Mouse (Mus musculus) gastrocnemius, postnatal 25 days (tissue): ENCODE results near the gene Gm8127. TPM values are rescaled to one million over a fixed set of nuclear protein-coding genes. Genes with fewer than 3 reads are reported as not detected.
"Not testable (repeated sequence)": the region's sequence is repeated elsewhere in the genome, so short reads cannot be mapped to it uniquely, and the experiment has no call there.

Source experiments
- DNase-seq: peaks from one replicate; pipeline ENCODE4 v3.0.0; 2022
- long read RNA-seq, 2 experiments: library from polyadenylated mRNA; stranded (forward); transcript quantifications; one replicate each; pipeline ENCODE4 v2.0.0; 2021
- total RNA-seq, 2 experiments: library from RNA; stranded (reverse); gene quantifications; 1 replicate in 1 of 2; 2 replicates in 1 of 2; pipeline ENCODE4 v1.2.3; 2021

Gm8127 gene
- total RNA-seq = not detected
- long read RNA-seq, experiment 1 = 0 reads
- long read RNA-seq, experiment 2 = 0 reads

DNA sequence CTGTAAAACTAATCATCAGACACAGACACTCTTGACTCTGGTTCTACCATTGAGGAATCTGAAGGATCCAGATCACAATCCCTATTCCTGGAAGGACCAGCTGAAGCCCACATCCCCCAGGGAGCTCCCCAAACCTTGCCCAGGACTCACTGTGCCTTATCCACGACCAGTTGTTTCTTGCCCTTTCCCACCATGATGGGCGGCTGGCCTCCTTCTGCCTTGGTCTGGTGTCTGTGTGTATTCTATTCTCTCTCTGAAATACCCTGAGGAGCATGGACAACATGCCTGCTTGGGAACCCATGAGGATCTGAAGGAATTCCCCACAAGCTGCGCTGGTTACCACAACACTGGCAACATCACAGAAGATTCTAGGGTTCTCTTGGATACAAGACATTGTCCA, at the start of gene Gm8127:
Gene Gm8127 (minus strand): TSS at position 330 of the 400 bp plus-strand sequence.
- DNase-seq = not testable (repeated sequence)

DNA sequence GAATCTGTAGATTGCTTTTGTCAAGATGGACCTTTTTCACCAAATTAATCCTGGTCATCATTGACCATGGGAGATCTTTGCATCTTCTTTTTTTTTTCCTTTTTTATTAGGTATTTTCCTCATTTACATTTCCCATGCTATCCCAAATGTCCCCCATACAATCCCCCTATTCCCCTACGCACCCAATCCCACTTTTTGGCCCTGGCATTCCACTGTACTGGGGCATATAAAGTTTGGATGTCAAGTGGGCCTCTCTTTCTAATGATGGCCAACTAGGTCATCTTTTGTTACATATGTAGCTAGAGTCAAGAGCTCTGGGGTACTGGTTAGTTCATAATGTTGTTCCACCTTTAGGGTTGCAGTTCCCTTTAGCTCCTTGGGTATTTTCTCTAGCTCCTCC, 44.0 kb upstream of the Gm8127 start:
- DNase-seq = not testable (repeated sequence)

DNA sequence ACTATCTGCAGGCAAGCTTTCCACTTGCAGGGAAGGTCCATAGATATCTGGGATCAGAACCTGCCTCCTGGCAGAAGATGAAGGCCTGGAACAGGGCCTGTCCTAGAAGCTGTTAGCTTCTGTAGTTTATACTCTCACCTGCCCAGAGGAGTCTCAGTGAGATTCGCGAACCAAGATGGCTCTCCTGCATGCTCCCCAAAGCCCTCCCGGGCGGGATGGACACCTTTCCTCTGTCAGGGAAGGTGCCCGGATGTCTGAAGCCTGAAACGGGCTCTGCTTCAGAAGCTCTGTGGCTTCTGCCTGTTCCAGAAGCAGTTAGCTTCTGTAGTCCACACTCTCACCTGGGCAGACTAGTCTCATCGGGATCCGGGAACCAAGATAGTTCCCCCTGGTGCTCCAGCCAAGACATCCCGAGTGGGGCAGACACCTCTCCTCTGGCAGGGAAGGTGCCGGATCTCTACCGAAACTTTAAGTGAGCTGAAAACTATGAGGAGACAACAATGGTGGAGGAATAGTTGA, 37.8 kb upstream of the Gm8127 start:
- DNase-seq = not testable (repeated sequence)

DNA sequence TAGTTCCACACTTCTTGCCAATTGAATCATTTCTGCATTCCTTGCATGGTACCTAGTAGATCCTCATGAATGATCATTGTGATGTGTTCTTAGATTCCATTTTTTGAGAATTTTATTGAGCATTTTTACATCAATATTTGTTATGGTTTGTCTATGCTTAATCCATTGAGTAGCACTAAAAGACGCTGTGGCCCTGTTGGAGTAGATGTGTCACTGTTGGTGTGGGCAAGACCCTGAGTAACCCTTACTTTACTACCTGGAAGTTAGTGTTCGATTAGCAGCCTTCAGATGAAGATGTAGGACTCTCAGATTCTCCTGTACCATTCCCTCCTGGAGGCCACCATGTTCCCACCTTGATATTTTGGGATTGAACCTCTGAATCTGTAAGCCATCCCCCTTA, 35.0 kb upstream of the Gm8127 start:
- peak; percentile 6 for DNase-seq

DNA sequence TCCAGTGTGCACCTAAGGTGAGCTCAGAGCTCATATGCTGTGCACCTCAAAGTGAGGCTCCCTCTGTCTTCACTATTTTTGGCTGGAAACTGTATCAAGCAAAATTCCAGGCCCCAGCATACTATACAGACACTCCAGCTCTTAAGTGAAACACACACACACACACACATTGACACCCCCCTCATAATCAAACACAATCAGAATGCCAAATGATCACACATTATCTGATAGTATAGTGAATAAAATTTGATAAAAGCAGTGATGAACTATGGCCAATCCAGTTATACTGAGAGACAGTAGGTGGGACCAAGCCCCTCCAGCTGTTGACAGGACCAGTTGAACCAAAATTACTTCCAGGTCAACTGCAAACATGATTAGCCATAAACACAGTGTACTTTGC, 25.9 kb upstream of the Gm8127 start:
- not testable (repeated sequence) for DNase-seq

DNA sequence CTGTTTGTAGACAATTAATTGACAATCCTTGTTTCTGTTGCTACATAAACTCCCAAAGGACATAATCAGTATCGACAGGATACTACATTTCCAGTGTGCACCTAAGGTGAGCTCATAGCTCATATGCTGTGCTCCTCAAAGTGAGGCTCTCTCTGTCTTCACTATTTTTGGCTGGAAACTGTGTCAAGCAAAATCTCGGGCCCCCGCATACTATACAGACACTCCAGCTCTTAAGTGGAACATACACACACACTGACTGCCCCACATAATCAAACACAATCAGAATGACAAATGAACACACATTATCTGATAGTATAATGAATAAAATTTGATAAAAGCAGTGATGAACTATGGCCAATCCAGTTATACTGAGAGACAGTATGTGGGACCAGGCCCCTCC, 15.0 kb downstream of the Gm8127 start:
- DNase-seq = peak; percentile 11

DNA sequence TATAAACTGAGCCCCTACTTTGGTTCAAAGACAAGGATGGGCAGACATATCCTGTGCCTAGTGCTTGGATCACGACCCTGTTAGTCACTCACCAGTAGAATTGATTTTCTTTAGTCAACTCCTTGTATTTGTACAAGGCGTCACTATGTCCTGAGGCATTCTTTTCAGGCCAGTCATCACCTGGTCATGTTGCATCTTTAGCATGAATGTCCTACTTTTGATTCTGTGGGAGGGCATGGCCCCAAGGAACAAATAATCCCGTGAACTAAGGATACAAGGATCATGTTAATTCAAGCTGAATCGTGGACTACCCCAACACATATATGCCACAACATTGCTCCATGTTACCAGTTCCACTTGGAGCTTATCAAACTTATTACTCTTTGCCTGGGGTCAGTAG, 15.5 kb downstream of the Gm8127 start:
- not testable (repeated sequence) for DNase-seq

DNA sequence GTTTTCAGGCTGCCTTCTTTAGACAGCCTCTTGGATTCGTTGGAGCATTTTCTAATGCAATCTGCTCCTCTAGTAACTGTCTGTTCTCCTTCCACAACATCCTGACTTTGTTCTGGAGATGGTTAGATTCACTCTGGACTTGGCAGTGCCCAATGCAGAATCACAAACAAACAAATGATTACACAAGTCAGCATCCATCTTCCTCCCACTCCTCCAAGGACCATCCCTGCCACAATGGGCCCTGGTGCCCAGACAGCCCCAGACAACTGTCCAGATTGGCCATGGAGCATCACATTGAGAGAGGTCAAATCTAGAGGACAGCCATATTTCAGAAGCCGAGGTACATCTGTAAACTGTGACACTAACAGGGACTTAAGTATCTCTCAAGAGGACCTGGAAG, 16.2 kb downstream of the Gm8127 start:
- DNase-seq = peak; percentile 13

DNA sequence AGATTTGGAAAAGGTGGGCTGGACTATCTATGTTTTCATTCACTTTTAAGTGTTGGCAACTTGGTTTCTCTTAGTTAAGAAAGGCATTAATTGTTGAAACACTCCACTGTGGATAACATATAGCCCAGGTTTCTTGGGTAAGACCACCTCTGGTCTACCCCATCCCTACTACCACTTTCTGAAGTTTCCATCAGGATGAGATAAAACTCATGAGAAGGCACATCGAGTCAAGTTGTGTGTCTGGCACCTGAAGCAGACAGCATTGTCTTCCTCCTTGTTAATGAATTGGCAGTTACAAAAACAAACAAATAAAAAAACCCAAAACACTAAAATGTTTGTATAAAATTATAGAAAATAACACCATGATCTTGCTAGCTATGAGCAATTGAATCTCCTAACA, 17.9 kb downstream of the Gm8127 start:
- DNase-seq = peak; percentile 9

DNA sequence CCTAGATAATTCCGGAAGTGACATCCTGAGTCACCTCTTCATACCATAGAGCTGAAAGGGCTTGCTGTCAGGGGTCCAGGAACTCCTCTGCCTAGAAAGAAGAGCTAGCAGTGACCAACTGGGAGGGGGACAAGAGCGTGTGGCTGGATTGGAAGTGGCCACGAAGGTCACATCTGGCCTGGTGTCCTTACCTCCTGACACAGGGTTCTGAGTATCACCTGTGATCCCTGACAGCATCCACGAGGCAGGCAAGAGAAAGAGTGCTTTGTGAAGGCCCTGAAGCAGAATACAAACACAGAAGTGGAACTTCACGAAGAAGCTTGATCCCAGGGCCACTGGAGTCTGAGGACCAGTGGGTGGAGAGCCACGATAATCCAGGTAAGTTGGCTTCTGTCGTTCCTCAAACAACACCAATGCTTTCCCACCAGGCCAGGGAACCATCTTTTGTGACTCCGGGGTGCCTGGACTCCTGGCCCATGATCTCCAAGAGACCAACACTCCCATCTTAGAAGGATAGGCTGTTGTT, 18.6 kb downstream of the Gm8127 start, which contains the start of gene Gm9732:
Gene Gm9732 (plus strand): TSS at position 51 of the 526 bp plus-strand sequence.
- peak; percentile 34 for DNase-seq

DNA sequence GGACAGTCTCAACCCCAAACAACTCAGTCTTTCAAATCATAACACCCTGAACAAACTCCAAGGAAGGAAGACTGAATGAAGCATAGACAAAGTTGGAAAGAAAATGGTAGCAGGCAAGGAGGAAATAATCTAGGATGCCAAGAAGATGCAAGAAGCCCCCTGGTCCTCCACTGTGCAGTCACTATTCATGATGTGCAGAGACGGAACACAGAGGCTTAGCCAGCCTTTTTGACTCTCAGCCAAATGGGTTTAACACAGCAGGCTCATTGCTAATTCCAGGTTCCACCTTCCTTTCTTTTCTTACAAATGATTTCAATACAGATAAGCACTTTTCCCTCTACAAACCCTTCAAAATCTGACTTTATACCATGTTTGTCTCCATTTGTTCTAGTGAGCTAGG, 20.5 kb downstream of the Gm8127 start:
- peak; percentile 14 for DNase-seq

DNA sequence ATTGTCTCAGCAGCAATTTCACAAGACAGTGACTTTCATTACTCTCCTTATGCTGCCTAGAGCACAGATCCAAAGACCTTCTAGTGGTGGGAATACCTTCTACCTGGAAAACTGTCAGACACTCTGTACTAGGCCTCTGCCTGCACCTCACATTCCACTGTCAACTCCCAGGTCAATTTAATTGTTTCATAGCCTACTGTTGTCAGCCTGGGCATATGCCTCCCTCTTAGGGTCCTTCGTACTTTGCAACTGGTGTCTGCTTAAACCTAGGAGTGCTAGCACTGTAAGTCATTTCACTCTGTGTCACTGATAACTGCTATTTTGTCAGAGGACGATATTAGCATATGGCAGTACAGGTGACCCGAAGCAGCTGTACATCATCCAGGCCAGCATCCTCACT, 24.4 kb downstream of the Gm8127 start:
- not testable (repeated sequence) for DNase-seq

DNA sequence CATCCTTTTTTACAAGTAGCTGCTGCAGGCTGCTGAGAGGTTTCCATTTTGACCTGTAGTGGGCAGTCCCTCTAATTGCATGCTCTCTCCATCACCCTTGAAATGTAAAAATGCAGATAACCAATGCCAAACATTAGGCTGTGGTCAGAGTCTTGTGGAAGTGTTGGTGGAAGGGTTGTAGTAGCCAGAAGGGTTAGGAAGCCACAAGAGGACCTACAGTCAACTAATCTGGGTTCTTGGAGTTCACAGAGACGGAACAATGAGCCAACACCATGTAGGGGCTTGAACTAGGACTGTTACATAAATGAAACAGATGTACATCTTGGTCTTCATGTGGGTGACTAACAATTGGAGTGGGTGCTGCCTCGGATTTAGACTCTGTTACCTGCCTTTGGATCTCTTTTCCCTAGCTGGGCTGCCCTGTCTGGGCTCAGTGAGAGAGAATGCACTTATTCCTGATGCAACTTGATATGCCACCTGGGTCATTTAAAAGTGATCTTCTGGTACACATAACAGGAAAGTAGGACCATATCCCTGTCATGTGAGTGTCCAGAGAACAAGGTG, 25.0 kb downstream of the Gm8127 start:
- DNase-seq = peak; percentile 10

DNA sequence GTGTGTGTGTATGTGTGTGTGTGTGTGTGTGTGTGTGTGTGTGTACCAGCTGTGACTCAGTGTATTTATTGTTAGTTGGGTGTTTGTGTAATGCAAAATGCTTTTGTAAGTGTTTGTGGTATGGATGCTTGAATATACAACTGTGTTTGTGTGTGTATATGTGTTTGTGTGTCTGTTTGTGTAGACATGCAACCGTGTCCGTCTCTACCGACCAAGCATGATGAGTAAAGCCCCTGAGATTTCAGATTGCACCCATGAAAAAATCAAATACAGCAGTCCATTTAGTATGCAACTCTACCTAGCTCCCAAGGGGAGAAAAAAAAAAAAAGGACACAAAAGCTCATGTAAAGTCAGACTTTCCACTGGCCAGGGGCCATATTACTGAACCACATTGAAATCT, 30.2 kb downstream of the Gm8127 start:
- not testable (repeated sequence) for DNase-seq

DNA sequence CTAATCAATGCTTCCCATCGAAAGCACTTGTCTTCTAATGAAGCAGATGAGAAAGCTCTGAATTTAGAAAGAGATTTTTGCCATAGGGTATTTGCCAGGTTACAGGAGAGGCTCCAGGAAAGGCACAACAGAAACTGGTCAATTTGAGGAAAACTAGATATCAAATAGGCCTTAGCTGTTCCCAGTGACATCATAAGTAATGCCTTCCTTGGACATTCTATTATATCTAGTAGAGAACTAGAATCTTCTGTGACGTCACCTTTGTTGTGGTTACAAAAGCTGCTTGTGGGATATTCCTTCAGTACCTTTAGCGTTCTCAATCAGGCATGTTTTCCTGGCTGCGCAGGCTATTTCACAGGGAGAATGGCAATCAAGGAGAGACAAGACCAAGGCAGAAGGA, 35.3 kb downstream of the Gm8127 start, which contains the start of gene Gm8126:
Gene Gm8126 (plus strand): TSS at position 301 of the 400 bp plus-strand sequence.
- DNase-seq = not testable (repeated sequence)

DNA sequence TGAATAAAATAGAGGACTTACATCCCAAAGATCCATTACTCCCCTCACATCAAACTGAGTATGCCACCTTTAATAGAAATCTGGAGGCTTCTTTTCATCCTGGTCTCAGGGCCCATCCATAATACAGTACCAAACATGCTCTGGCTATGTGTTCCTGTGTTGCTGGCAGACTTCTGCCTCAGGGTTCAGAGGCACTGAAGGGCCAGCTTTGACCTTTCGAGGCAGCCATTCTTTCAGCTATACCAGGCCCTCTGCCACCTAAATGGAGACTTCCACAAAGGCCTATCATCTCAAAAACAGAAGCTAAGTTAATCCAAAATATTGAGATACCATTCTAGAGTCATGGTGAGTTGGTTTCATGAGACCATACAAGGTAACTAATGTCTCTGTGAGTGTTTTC, 37.1 kb downstream of the Gm8127 start:
- not testable (repeated sequence) for DNase-seq

DNA sequence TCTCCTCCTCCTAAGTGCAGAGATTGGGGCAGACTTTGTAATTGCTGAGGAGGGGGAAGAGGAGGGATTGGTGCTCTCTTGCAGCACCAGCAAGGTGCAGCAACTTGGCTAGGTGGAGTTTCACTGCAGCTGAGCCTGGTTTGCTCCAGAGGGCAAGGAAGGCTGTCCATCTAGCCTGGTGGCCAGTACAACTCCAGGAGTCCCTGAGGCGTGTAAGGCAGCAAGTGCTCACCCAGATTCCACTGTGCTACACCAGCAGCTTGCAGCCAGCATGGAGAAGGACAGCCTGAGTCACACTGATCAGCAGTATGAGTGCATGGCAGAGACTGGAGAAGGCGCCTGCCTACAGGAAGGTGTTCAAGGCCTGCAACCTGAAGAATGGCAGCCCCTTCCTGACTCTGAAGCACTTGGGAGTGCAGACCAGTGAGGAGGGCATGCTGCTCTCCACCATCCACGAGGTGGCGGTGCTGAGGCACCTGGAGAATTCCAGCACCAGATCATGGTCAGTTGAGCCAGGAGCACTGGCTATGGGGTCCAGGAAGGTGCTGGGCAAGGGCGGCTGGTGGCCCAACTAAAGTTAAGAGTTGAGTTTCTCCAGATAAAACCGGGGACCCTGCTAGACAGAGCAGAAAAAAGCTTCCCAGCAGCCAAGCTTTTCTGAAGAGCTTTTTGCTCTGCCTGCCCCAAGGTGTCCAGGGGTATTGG, 42.9 kb downstream of the Gm8127 start:
- DNase-seq = not testable (repeated sequence)

DNA sequence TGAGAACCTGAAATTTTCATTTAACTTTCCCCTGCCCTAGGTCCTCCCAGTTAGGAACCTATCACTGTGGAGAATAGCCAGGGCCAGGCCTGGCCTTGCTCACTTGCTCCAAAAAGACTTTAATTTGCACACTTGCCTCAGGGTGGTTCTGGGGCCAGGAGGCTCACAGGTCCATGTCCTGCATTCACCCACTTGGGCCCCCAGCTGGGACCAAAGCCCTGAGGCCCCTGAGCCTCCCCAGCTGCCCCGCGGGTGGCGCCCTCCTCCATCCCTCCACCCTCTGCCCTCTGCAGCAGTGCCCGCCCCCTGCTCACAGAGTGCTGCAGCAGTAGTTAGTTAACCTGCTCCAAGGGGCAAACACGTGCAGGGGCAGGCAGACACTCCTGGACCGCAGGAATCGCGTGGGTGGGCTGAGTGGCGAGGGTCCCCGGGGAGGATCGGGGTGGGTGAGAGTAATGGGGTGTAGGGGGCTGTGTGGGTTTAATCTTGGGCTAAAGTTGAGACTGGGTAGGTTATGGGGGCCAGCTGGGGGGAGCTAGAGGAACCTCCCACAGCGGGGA, 43.9 kb downstream of the Gm8127 start:
- peak; percentile 25 for DNase-seq
